Mouse (Mus musculus): ENCODE results near the gene Nanos1.
A peak's percentile ranks its signal among the peaks of the same experiment; 100 is the strongest.

Nanos1 gene

DNA sequence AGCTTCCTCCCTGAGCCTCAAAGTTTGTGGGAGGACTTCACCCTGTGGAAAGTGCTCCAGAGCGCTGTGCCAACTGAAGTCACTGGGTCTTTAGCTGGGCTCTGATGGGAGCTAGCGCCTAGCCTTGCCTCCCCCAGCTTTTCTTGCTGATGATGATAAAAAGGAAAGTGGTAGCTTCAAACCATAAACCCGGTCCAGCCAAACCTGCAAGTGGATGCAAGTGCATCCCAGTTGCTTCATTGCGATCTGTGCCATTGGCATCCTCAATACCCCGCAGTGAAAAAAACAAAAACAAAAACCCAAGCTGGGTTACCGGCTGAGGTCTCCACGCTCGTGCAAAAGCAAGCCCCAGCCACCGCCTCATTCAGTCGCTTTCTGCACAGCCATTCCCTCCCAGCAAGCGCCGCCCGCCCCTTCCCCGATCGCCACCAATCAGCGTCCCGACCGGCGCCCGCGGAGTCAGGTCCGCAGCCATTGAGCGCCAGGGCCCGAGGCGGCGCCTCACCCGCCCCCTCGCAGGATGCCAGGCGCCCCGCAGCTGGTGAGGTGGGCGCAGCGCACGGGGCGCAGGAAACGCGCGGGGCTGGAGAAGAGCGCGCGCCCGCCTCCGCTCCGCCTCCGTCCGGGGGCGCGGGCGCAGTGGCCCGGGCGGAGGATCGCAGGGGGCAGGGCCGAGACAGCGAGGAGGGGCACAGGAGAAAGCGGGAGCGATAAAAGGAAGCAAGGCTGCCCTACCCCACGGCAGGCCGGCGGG, at the start of gene Nanos1:
Gene Nanos1, plus strand, starts transcription at position 550 of the 754 bp plus-strand sequence.
- DNase-seq (ENCODE audit: low read depth, low spot score), result peak; percentile 71

DNA sequence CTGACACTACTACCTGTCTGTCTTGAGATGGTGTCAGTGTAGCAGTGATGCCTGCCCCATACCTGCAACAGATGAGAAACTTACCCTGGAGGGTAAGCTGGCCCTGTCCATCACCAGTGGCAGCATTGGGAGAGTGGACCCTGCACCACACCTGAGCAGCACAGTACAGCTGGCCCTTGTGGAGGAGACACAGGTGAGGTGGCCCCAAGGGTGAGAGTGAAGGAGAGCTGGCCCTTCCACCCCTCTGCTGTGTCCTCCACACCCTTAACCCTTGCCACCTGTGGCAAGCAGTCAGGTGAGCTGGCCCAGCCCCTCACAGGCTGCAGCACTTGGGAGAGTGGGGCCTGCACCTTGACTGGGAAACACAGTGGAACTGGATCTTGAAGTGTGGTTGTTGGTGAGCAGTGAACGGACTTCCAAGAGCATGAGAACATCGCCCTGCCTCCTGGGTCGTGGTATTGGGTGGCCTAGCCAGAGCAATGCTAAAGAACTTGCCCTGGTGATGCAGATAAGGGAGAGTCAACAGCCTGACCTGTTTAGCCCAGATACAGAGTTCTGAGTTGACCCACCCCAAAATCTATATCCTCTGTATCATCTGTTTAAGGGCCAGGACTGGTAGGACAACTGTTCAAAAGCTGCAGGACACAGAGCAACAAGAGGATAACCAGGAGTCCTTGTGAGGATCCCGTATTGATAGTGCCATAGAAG, 46.4 kb upstream of the Nanos1 start:
- peak; percentile 60 for DNase-seq (ENCODE audit: low read depth, low spot score)

DNA sequence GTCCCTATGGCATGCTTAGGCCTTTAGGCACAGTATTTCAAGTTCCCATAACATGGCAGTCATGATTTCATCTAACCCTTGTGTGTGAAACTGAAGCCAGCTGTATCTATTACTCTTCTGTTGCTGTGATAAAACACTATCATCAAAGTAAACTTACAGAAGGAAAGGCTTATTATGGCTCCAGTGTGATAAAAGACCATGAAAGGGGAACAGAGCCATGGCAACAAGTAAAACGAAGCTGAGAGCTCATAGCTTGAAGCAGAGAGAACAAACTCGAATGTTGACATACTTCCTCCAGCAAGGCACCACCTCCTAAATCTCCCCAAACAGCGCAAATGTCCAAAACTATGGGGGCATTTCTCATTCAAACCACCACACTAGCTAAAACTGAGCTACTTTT, 45.6 kb upstream of the Nanos1 start:
- no peak for DNase-seq (ENCODE audit: low read depth, low spot score)

DNA sequence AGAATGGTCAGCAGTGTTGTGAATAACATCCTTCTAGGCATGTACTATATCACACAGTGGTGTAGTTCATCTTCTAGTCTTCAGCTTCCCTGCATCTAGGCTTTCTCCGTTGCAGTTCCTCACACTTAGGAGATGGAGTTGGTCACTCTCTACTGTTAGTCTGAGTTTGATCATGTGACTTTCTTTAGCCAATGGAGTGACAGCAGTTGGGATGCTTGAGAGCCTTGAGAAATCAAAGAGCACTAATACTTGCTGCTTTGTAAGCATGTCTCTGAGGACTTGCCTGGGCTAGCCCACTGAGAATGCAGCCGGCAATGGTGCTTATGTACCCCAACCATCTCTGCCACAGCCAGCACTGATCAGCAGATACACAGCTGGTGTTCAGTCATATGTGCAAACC, 43.2 kb upstream of the Nanos1 start:
- no peak for DNase-seq (ENCODE audit: low read depth, low spot score)

DNA sequence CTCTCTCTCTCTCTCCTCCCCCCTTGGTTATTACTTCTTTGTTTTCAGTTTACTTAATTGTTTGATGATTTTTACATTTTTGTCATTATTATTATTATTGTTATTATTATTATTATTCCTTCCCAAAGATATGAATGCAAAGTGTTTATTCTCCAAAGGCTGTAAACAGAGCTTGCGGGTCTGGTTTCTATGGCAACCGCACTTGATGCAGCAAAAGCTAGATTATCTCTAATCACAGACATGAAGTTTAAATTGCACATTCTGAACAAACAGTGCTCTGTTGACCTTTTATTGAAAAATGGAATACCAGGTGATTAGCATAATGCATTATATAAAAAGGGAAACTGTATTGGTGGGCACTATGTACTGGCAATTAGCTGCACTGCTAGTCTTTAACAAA, 39.4 kb upstream of the Nanos1 start:
- DNase-seq (ENCODE audit: low read depth, low spot score), result no peak

DNA sequence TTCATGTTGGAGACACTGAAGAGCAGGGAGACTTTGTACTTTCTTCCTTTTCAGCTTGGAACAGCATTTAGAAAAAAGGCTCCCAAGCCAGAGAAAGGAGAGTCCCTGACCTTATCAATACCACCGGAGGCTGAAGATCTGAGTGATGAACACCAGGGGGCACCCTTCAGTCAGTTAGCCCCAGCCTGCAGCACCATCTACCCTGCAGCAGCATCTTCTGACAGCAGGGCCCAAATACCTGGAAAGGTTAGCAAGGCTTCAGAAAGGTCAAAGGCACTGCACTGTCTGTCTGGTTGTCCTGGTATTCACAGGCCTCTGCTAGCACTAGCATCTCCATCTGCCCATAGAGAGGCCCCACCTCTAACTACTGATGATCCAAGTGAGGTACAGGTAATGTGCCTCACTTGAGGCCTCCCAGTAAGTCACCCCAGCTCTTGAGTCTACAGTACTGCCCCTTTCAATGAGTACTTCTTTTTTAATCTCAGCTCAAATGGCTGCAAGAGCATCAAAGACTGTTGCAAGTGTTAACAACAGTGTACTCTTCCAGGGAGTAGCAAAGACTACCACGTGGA, 25.4 kb upstream of the Nanos1 start:
- DNase-seq (ENCODE audit: low read depth, low spot score), result peak; percentile 71

DNA sequence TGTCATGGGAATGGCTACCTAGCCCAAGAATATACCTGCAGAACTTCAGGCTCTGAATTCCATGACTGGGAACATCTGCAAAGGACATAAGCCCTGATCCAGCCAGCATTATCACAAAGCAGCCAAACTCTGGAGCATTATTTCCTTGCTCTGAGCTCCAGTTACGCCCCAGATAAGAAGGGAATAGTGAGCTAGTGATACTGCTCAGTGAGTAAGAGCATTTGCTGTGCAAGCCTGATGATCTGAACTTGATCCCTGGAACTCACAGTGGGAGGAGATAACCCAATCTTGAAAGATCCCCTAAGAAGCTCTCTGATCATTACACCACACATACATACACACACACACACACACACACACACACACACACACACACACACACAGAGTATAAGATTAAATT, 24.5 kb upstream of the Nanos1 start:
- DNase-seq (ENCODE audit: low read depth, low spot score), result no peak

DNA sequence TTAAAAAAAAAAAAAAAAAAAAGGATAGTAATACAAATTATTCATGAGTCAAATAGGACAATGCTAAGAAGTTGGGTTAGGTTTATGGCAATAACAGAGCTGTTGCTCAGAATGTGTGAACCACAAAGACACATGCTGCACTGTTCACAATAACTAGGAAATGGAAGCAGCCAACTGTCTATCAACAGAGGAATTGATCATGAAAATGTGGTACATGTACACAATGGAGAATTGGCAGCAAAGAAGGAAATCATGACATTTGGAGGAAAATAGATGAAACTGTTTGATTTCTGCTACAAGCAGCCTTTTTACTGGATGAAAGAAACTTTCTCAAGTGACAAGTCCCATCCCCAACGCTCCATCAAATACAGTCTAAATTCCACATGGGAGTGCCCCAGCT, 23.8 kb upstream of the Nanos1 start:
- DNase-seq (ENCODE audit: low read depth, low spot score), result no peak

DNA sequence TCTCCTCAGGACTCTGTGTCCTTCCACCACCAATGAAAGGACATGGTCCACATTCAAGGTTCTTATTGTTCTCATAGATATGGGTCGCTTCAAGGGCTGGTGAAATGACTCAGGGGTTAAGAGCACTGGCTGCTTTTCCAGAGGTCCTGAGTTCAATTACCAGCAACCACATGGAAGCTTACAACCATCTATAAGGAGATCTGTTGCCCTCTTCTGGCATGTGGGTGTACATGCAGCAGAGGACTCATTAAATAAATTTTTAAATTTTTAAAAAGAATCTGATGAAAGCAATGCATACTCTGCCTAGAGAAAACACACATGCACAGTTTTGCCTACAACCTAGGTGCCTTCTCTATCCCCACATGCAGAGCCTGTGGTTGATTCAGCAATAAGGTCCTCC, 15.2 kb upstream of the Nanos1 start:
- DNase-seq (ENCODE audit: low read depth, low spot score), result no peak

DNA sequence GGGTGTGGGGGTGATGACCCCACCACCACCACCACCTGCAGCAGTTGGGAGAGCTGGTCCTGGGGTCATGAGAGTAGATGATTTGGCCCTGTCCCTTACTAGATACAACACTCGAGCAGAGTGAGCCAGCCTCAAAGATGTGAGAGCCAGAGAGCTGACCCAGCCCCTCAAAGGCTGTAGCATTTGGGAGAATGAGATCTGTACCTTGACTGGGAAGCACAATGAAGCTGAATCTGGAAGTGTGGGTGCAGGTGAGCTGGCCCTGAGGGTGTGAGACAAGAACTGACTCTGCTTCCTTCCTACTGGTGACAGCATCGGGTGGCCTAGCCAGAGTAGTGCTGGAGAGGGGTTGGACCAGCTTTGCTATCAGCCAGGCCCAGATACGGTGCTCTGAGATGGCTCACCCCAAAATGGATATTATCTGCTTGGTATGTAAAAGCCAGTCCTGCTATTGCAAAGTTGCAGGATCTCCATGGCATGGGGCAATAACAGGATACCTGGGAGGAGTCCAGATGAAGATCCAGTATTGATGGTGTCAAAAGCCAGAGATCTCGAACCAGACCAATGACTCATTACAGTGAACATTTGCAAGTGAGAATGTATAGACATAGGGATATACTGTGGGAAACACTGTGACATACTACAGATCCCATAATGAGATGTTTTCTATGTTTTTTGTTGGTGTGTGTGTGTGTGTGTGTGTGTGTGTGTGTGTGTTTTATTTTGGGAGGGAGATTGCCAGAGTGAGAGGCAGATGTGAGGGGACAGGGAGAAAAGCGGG, 11.8 kb upstream of the Nanos1 start:
- peak; percentile 72 for DNase-seq (ENCODE audit: low read depth, low spot score)

DNA sequence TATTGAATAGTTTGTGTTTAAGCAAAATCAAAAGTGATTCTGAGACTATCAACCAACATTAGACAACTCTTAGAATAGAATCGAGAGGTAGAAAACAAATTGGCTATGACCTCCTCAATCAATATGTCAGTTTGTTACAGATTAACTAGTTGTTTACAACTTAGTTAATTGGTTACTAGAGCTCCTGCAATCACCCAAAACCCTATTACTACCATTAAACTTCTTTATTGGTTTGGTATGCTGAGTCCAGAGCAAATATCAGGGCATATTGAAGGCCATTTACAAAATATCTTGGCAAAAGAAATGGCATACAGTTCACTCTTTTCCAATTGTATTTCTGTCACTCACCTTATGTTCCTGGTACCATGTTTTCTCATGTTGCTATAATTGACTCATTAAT, 8.0 kb upstream of the Nanos1 start:
- DNase-seq (ENCODE audit: low read depth, low spot score), result no peak

DNA sequence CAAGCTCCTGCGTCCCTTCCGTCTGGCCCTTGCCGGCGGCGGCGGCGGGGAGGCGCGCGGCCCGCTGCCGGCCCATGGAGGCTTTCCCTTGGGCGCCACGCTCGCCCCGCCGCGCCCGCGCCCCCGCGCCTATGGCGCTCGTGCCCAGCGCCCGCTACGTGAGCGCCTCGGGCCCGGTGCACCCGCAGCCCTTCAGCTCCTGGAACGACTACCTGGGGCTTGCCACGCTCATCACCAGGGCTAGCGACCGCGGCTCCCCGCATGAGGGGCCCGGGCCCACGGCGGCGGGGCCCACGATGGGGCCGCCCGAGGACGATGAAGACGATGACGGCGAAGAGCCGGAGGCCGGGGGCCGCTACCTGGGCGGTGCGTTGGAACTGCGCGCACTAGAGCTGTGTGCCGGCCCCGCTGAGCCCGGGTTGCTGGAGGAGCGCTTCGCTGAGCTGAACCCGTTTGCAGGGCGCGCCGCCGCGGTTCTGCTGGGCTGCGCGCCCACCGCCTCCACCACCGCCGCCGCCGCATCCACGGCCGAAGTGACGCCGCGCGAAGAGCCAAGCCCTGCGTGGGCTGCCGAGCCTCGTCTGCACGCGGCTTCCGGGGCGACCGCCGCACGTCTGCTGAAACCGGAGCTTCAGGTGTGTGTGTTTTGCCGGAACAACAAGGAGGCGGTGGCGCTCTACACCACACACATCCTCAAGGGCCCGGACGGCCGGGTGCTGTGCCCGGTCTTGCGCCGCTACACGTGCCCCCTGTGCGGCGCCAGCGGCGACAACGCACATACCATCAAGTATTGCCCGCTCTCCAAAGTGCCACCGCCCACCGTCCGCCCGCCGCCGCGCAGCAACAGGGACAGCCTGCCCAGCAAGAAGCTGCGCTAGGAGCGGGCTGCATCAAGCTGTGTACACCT, 658 bp downstream of the Nanos1 start:
- DNase-seq (ENCODE audit: low read depth, low spot score), result peak; percentile 40

DNA sequence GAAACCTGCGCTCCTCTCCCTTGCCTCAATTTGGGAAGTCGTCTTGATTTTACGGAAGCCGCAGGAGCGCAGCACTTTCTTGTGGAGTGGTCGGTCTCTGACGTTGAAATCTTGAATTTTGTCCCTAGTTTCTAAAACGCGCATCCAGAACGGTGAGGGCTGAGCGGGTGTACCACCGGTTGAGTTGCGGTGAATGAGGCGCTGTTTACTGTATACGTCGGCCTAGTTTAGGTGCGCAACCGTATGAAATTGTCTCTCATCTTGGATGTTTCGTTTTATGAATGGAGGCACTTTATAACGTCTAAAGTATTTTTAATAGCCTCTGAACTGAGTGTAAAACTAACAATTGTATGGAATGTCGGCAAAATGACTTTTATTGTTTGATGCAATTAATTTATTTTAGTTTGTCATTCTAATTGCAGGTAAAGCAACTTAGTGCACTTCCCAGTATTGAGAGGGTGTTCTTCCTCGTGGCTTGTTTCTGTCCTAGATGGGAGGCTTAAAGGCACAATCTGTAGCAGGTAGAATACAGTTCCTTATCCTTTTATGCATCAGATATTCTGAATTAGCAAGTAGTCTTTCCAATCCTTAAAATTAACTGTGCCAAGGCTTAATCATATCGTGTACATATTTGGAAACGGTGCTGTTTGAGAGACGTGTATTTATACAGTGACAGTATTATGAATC, 1.5 kb downstream of the Nanos1 start:
- DNase-seq (ENCODE audit: low read depth, low spot score), result no peak

DNA sequence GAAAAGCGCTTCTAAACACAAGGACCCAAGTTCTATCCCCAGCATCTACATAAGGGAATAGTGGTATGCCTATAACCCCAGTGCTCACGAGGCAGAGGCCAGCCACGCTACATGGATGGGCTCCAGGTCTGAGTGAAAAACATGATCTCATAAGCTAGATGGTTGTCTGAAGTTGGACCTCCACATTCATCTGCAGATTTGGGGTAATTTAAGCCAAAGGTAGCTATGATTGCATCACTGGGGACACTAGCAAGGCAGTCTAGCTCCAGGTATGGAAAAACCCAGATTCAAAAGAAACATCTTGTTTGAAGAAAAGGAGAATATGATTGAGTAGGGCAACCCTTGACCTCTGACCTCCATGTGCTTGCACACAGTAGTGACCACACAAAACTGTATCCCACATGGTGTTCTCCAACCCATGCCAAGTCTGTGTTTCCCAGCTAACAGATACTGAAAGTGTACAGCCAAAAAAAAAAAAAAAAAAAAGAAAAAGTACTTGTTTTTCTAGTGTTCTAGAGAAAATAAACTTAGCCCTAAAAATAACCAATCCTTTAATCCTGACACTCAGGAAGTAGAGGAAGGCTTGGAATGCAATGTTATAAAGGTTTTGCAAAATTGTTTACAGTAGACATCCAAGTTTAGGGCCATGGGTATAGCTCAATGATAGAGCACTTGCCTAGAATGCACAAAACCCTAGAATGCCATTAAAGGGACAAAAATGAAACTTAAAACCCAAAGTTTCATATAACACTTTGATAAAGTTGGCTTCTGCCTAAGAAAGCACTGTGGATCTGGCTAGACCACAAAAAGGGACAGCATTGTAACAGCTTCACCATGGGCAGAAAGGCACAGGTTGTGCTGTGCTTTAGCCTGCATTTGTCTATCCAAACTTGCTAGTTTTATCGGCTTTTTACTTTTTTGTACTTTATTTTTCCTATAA, 3.4 kb downstream of the Nanos1 start:
- DNase-seq (ENCODE audit: low read depth, low spot score), result no peak

DNA sequence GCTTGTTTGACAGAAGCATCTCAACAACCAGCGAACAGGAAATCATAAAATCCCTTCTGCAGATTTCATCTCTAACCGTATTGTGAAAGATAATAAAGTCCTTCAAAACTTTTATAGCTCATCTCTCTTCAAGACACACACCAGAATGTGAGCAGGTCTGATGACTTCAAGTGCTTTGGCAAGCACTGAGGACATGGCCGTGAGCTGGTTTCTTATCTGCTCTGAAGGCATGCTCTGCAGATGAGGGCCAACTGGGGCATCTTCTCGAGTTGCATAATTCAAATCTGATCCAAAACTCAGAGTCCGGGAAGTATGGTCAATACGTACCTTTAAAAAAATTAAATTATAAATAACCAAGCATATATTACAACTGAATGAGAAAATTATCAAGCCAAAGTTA, 17.6 kb downstream of the Nanos1 start:
- DNase-seq (ENCODE audit: low read depth, low spot score), result no peak

DNA sequence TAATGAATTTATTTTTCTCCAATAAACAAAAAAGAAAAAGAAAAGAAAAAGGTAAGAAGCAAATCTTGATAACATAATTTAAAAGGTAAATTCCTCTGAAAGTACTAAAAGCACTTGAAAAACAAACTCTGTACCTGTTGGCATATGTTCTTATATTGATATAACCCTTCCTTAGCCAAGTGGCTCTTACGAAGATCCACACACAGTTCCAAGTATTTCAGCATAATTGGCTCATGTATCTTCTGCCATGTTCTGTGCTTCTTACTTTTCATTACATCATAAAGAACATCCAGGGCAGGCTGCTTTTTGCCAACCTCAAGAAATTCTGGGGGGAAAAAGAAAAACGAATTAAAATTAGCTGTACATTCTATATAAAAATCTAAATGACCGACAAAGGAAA, 26.2 kb downstream of the Nanos1 start:
- no peak for DNase-seq (ENCODE audit: low read depth, low spot score)

DNA sequence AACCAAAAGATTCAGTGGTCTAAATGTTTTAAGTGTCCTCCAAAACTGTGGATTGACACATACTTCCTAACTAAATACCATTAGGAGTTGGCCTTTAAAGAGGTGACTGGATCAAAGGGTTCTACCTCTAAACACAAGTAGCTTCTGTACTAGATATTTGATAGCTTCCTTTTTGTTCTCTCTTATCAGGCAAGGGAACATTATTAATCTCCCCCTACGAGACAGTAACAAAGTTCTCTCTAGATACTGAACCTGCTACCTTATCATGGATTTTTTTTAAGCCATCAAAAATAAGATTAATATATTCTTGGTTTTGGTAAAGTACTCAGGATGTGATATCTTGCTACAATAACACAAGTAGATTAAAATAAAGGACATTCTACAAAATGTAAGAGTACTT, 28.9 kb downstream of the Nanos1 start:
- DNase-seq (ENCODE audit: low read depth, low spot score), result no peak

DNA sequence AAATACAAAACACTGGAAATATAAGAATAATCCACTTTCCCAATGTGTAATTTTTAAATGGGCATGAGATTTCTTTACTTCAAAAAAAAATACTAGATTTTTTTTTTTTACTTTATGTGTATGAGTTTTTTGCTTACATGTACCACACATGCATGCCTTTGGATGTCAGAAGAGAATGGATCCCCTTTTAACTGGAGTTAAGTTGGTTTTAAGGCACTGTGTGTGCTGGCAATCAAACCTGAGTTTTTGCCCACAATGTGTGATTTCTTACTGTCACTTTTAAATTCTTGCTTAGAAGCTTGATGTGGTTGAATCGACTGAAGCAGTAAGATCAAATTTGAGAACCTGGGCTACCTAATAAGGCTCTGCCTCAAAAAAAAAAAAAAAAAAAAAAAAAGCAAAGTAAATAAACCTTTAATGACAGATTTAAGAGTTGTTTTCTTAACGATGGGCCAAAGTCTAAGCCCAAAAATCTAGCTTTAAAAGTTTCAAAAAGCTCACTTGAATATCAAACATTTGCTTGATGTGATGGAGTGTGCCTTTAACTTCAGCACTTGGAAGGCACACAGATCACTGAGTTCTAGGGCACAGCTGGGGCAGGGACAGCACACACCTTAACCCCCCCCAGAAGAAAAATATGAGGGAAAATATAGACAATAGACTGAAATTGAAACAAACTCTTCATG, 31.8 kb downstream of the Nanos1 start:
- no peak for DNase-seq (ENCODE audit: low read depth, low spot score)

Measured in c-Kit-negative CD71-positive TER-119-positive erythroid progenitor cells, embryonic 14.5 days (primary cell).